Mouse (Mus musculus) splenic B cell, adult 2 months (primary cell): ENCODE data around the gene Abhd14a.

Experiments used
- DNase-seq: peaks from one replicate; pipeline ENCODE4 v3.0.0-alpha.2; 2011; ENCODE audit warnings: low read depth, low spot score
- H3K27me3 ChIP-seq: 2 replicates; pipeline ENCODE4 v1.6.1; 2012; ENCODE audit warnings: mild to moderate bottlenecking, low read length, moderate library complexity, mixed read lengths; ENCODE audit not compliant: control insufficient read depth, poor library complexity, insufficient read depth, severe bottlenecking
- H3K36me3 ChIP-seq: 2 replicates; pipeline ENCODE4 v1.6.1; 2012; ENCODE audit warnings: mild to moderate bottlenecking, low read length, moderate library complexity, mixed read lengths; ENCODE audit not compliant: control insufficient read depth, poor library complexity, insufficient read depth, severe bottlenecking

The Abhd14a gene

GRCm38 (mm10) chr9:106420608-106421007, 26.9 kb downstream of the Abhd14a start:
- Histone ChIP-seq H3K27me3 (no peaks in the 10 kb centered on the region), H3K36me3 (no peaks in the 10 kb centered on the region)
- DNase-seq, result peak; percentile 50

- Histone ChIP-seq H3K36me3 (no peaks in the 10 kb centered on the region), H3K27me3 (no peaks in the 10 kb centered on the region)
- DNase-seq, result no peak
Measured at GRCm38 (mm10) chr9:106417841-106418625, 29.4 kb downstream of the Abhd14a start.

GRCm38 (mm10) chr9:106416826-106417225, 30.7 kb downstream of the Abhd14a start:
- Histone ChIP-seq H3K36me3 (no peaks in the 10 kb centered on the region), H3K27me3 (no peaks in the 10 kb centered on the region)
- DNase-seq, result no peak

- Histone ChIP-seq H3K36me3 (no peaks in the 10 kb centered on the region), H3K27me3 (no peaks in the 10 kb centered on the region)
- DNase-seq, result no peak
Measured at GRCm38 (mm10) chr9:106413606-106414005, 33.9 kb downstream of the Abhd14a start.

- Histone ChIP-seq H3K36me3 (no peaks in the 10 kb centered on the region), H3K27me3 (no peaks in the 10 kb centered on the region)
- DNase-seq, result no peak
Measured at GRCm38 (mm10) chr9:106412210-106412609, 35.3 kb downstream of the Abhd14a start.

DNA sequence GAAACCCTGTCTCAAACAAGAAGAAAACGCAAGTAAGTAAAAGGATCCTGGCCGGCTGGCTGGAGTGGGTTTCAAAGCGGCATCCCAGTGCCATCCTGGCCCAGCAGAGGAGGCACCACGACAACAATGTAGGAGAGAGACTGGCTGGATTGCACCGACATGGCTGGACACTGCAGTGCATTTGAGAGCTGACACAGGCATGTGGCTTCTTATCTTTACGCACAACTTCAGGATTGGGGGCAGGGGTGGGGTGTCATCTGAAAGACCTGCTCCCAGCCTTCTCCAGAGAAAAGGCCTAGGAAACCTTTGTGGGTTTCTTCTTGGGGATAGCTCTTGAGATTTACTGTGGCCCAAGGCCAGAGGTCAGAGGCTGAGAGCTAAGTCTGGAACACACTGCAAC, 35.7 kb downstream of the Abhd14a start:
- Histone ChIP-seq H3K27me3 (no peaks in the 10 kb centered on the region), H3K36me3 (no peaks in the 10 kb centered on the region)
- DNase-seq, result no peak

DNA sequence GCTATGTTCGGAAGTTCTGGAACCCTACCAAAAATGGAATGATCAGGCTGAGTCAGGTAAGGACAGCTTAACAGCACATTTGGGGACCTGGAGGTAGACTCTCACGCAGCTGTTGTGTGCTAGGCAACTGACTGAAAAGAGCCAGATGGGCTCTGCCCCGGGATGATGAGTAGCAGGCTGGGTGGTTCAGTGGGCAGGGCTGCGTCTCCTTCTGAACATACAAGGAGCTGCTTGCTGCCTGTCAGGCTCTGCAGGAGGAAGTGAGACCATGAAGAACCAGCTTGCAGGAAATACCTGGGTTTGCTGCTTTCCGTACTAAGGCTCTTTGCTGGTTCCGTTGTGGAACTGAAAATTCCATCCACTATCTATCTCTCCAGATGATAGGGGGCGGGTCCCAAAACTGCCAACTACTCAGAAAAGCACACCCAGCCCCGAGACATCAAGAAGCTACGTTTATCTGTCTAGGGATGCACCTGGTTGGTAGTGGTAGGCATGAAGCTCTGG, 36.3 kb downstream of the Abhd14a start:
- H3K27me3 ChIP-seq, result no peaks in the 10 kb centered on the region
- no peaks in the 10 kb centered on the region for H3K36me3 ChIP-seq
- peak; percentile 73 for DNase-seq

GRCm38 (mm10) chr9:106410086-106410650, 37.3 kb downstream of the Abhd14a start:
- Histone ChIP-seq H3K27me3 (no peaks in the 10 kb centered on the region), H3K36me3 (no peaks in the 10 kb centered on the region)
- DNase-seq, result no peak

DNA sequence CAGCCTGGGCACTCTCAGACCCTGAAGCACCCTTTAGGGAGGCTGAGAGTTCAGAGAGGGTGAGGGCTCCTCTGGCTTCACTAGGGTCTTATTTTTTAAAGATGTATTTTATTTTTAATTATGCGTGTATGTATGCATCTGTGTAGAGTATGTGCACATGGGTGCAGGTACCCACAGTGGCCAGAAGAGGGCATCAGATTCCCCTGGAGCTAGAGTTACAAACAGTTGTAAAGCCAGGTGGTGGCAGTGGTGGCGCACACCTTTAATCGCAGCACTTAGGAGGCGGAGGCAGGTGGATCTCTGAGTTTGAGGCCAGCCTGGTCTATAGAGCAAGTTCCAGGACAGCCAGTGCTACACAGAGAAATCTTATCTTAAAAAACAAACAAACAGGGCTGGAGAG, 38.4 kb downstream of the Abhd14a start:
- no peaks in the 10 kb centered on the region for H3K36me3 ChIP-seq
- H3K27me3 ChIP-seq, result no peaks in the 10 kb centered on the region
- peak; percentile 34 for DNase-seq

GRCm38 (mm10) chr9:106406443-106407078, 40.9 kb downstream of the Abhd14a start:
- DNase-seq, result no peak
- no peaks in the 10 kb centered on the region for H3K27me3 ChIP-seq
- no peaks in the 10 kb centered on the region for H3K36me3 ChIP-seq

DNA sequence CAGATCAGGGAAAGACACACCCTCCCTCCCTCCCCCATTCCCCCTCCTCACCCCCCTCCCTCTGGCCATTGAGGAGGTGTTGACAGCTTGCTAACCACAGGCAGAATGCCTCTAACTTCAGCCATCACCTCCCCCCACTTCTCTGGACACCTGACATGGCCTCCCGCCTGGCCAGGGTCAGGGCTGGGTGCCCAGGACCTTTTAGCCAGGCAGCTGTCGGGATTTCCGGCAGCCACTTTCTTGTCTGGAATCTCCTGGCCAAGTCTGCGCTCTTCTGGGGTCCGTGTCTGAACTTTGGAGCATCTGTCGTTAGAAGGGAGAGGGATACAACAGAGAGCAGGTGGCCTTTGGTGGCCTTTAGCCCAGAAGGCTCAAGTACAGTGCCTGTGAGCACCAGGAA, 42.2 kb downstream of the Abhd14a start:
- Histone ChIP-seq H3K36me3 (no peaks in the 10 kb centered on the region), H3K27me3 (no peaks in the 10 kb centered on the region)
- no peak for DNase-seq

DNA sequence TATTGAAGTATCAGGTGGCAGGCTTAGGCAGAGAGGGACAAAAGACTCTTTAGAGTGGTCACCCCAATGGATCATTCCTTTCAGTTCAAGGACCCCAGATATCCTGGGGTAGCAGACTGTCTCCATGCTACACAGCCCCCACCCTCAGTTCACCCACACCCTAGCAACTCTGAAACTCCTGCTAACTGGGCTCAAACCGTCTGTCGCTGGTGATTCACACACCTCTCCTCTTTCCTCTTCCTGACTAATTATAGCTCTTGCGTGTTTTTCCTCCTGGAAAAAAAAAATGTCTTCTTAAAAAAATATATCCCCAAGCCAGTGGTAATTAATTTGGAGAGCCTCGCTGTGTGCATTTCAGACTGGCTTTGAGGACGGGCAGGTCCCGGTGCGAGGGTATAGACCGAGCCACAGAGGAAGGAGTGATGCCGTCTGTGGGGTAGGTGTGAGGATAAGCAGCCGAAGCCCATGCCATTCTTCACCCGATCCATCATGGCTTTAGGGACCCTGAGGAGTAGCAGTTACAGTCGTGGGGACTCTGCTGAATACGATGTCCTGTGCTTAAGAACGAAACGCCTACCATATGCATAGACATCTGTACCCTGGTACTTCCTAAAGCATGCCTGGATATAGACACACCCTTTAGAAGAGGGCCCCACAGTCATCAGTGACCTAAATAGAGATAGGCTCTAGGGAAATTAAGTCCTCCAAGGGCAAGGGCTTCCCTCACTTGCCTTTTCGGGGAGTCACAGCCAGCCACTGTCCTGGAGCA, 44.7 kb downstream of the Abhd14a start:
- Histone ChIP-seq H3K36me3 (no peaks in the 10 kb centered on the region), H3K27me3 (no peaks in the 10 kb centered on the region)
- DNase-seq, result no peak

DNA sequence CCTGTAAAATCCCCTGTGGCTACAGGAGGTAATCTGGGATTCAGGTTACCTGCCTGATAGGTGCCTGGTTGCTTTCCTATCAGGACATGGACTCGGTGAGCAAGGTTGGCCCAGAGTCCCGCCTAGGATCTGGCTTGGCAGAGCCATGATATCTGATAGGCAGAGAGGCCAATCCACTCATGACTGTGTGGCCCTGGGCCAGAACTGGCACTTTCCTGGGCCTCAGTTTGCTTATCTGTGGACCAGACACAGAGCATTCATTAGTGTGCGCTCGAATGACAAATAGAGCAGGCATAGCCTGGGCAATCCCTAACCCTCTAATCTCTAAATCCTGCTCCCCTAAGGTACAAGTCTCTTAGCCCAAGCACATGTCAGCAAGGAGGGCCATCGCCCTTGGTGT, 45.3 kb downstream of the Abhd14a start:
- H3K27me3 ChIP-seq, result no peaks in the 10 kb centered on the region
- DNase-seq, result no peak
- H3K36me3 ChIP-seq, result no peaks in the 10 kb centered on the region

- no peak for DNase-seq
- H3K27me3 ChIP-seq, result no peaks in the 10 kb centered on the region
- H3K36me3 ChIP-seq, result no peaks in the 10 kb centered on the region
Measured at GRCm38 (mm10) chr9:106399808-106400207, 47.7 kb downstream of the Abhd14a start.
